Mouse (Mus musculus) heart, postnatal 0 days (tissue): ENCODE measurements at regions not wholly inside any gene's neighbourhood (a gene's known extent, or its start where the extent isn't known, plus 50 kb on each side); places are given as distances from the start of the nearest gene placed in this dataset.

Experiments
- CTCF ChIP-seq: IDR thresholded peaks from 2 replicates; pipeline ENCODE4 v1.5.1; 2016; ENCODE audit warnings: antibody characterized with exemption, control low read depth, low read depth
- EP300 ChIP-seq: IDR thresholded peaks from 2 replicates; pipeline ENCODE4 v1.6.1; 2016; ENCODE audit warnings: antibody characterized with exemption, low read depth

- TF ChIP-seq CTCF (no peak), EP300 (no peak)
Measured at GRCm38 (mm10) chr7:70069662-70070061, 296.9 kb downstream of the Nr2f2 start.
